Mouse (Mus musculus): ENCODE results near the gene March9. TPM values are rescaled to one million over a fixed set of nuclear protein-coding genes. Genes with fewer than 3 reads are reported as not detected.
"Not testable (repeated sequence)": the region's sequence is repeated elsewhere in the genome, so short reads cannot be mapped to it uniquely, and the experiment has no call there.

March9 gene
- polyA plus RNA-seq, 1 experiment from 2014 or later = 2.2 TPM

DNA sequence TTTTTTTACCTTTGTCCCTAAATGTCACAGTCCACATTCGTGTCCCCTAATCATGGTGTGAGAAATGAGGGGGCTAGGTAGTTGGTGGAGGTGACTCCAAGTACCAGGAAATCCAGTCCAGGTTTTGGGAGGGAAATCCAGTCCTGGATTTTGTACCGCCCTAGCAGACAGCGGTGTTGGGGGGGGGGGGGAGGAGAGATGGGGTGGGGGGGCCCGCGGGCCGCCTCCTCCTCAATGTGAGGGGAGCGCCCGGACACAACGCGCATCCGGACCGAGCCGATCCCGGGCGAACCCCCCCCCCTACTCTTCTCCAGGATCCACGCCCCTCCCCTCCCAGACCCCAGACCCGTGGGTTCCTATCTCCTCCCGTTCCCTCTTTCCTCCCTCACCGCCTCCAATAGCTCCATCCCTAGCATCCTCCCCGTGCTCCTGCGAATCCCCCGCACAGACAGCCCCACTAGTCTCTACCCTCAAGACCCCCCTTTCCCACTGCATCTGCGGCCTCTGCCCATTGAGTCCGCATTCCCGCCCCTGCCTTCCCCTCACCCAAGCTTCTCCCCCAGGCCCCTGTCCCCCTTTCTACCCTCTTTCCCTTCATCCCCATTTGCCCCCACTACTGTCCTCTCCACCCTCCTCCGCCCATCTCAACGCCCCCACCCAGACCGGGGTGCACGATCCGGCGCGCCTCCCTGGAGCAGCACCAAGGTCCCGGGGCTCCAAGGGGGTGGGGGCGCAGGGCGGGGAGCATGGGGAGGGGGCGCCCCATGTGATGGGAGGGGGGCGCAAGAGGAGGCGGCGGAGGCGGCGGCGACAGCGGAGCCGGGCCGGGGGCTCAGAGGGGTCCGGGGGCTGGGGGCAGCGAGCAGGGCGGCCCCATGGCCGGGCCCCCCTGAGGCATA lies 18.9 kb upstream of the March9 start:
- no peaks in the 10 kb centered on the region for H3K9me3 ChIP-seq
- WGBS = under 1% methylated on average over 38 of the region's 49 CpGs
- H3K36me3 ChIP-seq = no peaks in the 10 kb centered on the region
- peak; percentile 52; the same call in 1 of the 2 replicates for ATAC-seq (ENCODE audit: insufficient number of reproducible peaks, insufficient read depth, low FRiP score, low TSS enrichment)
- H3K4me3 ChIP-seq = peak overlapping the region; percentile 62
- peak overlapping the region; percentile 99 for H3K4me2 ChIP-seq (replicated peaks)
- no peak overlapping the region for H3K27ac ChIP-seq
- peaks cover 30% of the 10 kb centered on the region for H3K4me1 ChIP-seq
- peak overlapping the region; percentile 75 for H3K9ac ChIP-seq
- peaks cover 88% of the 10 kb centered on the region for H3K27me3 ChIP-seq

DNA sequence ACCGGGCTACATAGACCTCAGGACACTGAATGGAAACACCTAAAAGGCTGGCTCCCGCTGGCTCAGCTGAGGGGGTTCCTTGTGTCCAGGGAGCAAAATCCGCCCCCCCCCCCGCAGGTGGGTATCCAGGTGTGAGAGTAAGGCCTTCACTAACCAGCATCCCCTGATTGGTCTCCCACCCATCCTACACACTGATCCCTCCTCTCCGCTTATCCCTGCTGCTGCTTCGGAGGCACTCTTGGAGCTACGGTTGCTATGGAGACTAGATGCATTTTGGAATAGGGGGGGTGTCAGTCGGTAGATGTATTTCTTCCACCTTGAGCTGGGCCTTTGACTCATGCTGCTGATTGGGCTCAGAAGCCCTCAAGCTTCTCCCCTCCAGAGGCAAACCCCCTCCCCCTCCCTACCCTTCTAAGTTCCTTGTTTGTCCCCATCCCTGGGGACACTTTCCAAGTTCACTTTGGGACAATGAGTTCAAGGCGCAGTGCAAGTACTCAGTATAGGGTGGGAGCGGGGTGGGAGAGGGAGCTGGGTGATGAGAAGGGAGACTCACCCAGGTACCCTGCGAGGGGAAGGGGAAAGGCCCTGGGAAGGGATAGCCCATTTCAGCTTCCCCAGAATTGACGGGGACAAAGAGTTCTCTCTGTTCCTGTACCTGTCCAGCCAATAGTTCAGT lies 18.2 kb upstream of the March9 start:
- Histone ChIP-seq H3K27ac (no peak overlapping the region), H3K9me3 (no peaks in the 10 kb centered on the region), H3K4me3 (peak overlapping the region; percentile 62), H3K4me2 (replicated peaks) (peak overlapping the region; percentile 99), H3K36me3 (no peaks in the 10 kb centered on the region), H3K27me3 (peaks cover 80% of the 10 kb centered on the region), H3K4me1 (peaks cover 30% of the 10 kb centered on the region), H3K9ac (no peak overlapping the region; the same call in 1 of the 2 replicates)
- 1% methylated on average over 12 of the region's 12 CpGs for WGBS
- no peak for ATAC-seq (ENCODE audit: insufficient number of reproducible peaks, insufficient read depth, low FRiP score, low TSS enrichment)

DNA sequence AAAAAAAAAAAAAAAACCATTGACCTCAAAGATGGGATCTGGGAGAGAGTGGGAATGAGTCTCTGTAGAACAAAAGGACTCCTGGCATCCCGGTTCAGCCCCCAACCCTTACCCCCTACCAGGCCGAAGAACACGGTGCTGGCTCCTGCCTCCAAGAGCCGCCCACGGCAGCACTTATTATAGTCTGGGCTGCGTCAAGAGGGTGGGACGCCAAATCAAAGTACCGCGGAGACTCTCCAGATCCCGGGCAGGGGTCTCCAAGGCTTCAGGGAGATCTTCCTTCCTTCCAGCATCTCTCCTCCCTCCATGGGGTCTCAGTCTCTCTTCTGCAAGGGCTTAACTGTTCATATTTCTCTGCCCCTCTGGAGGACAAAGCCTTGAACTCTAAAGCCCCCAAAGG lies 17.5 kb upstream of the March9 start:
- ATAC-seq (ENCODE audit: insufficient number of reproducible peaks, insufficient read depth, low FRiP score, low TSS enrichment) = no peak
- Histone ChIP-seq H3K4me3 (no peak overlapping the region), H3K9ac (no peak overlapping the region), H3K36me3 (no peaks in the 10 kb centered on the region), H3K27ac (no peak overlapping the region), H3K4me2 (replicated peaks) (no peak overlapping the region), H3K9me3 (no peaks in the 10 kb centered on the region), H3K27me3 (peaks cover 74% of the 10 kb centered on the region), H3K4me1 (peaks cover 30% of the 10 kb centered on the region)
- 6% methylated on average over 10 of the region's 10 CpGs for WGBS

DNA sequence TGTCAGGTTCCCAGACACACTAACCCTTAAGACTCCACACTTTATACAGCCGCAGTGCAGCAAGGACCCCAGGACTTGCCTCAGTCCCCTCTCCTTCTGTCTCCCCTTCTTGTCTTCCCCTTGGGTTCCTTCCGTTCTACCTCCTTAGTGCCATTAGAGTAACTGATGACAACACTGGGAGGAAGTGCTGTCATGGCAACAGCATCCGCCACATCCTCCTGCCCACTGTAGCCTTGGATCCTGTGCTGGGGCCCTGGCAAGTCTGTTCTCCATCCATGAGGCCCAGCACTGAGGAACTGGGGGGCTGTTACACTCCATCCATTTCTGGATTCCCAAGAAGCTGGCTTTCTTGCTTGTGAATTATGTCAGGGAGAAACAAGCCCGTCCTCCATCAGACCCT lies 16.1 kb upstream of the March9 start:
- Histone ChIP-seq H3K27ac (no peak overlapping the region), H3K4me2 (replicated peaks) (no peak overlapping the region), H3K27me3 (peaks cover 60% of the 10 kb centered on the region), H3K36me3 (no peaks in the 10 kb centered on the region), H3K4me3 (no peak overlapping the region), H3K4me1 (peaks cover 22% of the 10 kb centered on the region), H3K9me3 (no peaks in the 10 kb centered on the region), H3K9ac (no peak overlapping the region)
- 42% methylated on average over 4 of the region's 4 CpGs for WGBS
- ATAC-seq (ENCODE audit: insufficient number of reproducible peaks, insufficient read depth, low FRiP score, low TSS enrichment) = no peak

DNA sequence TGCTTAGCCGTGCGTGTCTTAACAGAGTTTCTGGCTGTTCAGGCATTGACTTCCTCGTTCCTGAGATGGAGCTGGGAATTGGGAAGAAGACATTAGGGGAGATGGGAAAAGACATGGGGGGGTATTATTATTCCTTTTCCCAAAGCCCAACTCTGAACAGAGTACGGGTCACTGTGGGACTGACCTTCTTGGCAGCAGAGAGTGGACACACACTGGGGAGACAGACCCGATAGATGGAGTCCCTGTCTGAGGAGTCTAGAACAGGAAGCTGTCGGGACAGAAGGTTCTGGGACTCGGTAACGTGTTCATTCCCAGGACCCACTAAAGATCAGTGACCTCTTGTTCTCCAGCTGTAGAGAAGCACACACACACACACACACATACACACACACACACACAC lies 15.7 kb upstream of the March9 start:
- ATAC-seq (ENCODE audit: insufficient number of reproducible peaks, insufficient read depth, low FRiP score, low TSS enrichment) = no peak
- Histone ChIP-seq H3K36me3 (no peaks in the 10 kb centered on the region), H3K9me3 (no peaks in the 10 kb centered on the region), H3K27ac (no peak overlapping the region), H3K4me1 (peaks cover 24% of the 10 kb centered on the region; the same call in 1 of the 2 replicates), H3K27me3 (peaks cover 55% of the 10 kb centered on the region), H3K9ac (no peak overlapping the region), H3K4me3 (no peak overlapping the region), H3K4me2 (replicated peaks) (no peak overlapping the region)
- WGBS = 72% methylated on average over 8 of the region's 8 CpGs

DNA sequence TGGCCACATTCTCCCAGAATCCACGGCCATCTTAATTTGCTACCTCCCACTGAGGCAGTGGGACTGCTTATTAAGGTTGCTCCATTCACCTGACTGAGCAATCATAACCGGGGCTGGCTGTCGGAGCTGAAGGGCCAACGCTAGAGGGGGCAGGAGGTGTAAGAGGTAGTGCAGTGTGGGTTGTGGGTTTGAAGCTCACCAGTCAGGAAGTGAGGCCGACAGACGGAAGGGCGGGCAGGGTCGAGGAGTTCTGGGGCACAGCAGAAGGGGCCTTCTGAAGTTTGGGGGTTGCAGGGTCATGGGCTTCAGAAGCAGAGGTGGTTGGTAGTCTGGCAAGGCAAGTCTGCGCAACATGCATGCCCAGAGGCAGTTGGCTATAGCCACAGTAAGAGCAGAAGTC lies 15.1 kb upstream of the March9 start, which contains the start of gene Agap2:
TSS of gene Agap2 (plus strand) at position 205 of the 400 bp plus-strand sequence.
- H3K4me3 ChIP-seq = no peak within 1 kb of the TSS
- H3K27ac ChIP-seq = no peak within 1 kb of the TSS
- WGBS = 60% methylated on average over 9 of the region's 9 CpGs
- no peaks in the 10 kb centered on the region for H3K36me3 ChIP-seq
- H3K9ac ChIP-seq = no peak within 1 kb of the TSS
- ATAC-seq (ENCODE audit: insufficient number of reproducible peaks, insufficient read depth, low FRiP score, low TSS enrichment) = no peak
- peaks cover 23% of the 10 kb centered on the region; the same call in 1 of the 2 replicates for H3K4me1 ChIP-seq
- H3K9me3 ChIP-seq = no peaks in the 10 kb centered on the region
- H3K27me3 ChIP-seq = peaks cover 50% of the 10 kb centered on the region
- H3K4me2 ChIP-seq (replicated peaks) = no peak within 1 kb of the TSS

DNA sequence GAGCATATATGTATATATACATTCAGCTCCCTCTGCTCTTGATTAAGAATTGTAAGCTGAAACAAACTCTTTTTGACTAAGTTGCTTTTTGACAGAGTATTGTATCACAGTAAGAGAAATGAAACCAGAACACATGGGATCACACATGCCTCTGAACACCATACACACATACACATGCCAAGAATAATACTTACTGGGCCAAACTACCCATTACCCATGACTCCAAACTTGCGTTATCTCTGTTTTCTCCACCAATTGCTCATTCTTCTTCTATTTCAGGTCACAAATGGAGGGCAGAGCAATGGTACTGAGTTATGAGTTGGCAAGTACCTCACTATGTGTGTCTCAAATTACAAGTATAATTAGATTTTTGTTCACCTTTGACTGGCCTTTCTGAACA lies 14.0 kb upstream of the March9 start:
- Histone ChIP-seq H3K4me3 (no peak overlapping the region), H3K9me3 (no peaks in the 10 kb centered on the region), H3K4me2 (replicated peaks) (no peak overlapping the region), H3K27me3 (peaks cover 39% of the 10 kb centered on the region), H3K9ac (no peak overlapping the region), H3K4me1 (peaks cover 17% of the 10 kb centered on the region), H3K36me3 (no peaks in the 10 kb centered on the region), H3K27ac (no peak overlapping the region)
- no peak for ATAC-seq (ENCODE audit: insufficient number of reproducible peaks, insufficient read depth, low FRiP score, low TSS enrichment)
- WGBS = 92% methylated on average over 1 of the region's 1 CpGs

DNA sequence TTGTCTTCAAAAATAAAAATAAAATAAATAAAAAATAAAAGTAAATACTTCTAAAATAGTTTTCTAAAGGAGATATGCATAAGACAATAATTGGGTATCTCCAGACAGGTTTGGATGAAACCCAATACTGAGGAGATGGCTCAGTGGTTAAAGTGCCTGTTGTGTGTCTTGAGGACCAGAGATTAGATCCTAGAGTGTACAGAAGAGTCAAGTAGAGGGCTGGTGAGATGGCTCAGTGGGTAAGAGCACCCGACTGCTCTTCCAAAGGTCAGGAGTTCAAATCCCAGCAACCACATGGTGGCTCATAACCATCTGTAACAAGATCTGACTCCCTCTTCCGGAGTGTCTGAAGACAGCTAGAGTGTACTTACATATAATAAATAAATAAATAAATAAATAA lies 13.0 kb upstream of the March9 start:
- not testable (repeated sequence) for H3K9ac ChIP-seq; ATAC-seq (ENCODE audit: insufficient number of reproducible peaks, insufficient read depth, low FRiP score, low TSS enrichment); H3K9me3 ChIP-seq; H3K27ac ChIP-seq; H3K36me3 ChIP-seq; H3K4me3 ChIP-seq; H3K4me2 ChIP-seq (replicated peaks)
- 81% methylated on average over 2 of the region's 2 CpGs for WGBS
- Histone ChIP-seq H3K4me1 (peaks cover 23% of the 10 kb centered on the region), H3K27me3 (peaks cover 29% of the 10 kb centered on the region)

DNA sequence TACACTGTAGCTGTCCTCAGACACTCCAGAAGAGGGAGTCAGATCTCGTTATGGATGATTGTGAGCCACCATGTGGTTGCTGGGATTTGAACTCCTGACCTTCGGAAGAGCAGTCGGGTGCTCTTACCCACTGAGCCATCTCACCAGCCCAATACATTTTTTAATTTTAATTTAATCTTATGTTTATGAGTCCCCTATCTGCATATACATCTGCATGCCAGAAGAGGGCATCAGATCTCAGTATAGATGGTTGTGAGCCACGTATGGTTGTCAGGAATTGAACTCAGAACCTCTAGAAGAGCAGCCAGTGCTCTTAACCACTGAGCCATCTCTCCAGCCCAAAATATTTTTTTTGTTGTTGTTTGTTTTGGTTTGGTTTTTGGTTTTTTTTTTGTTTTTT lies 12.3 kb upstream of the March9 start:
- H3K4me3 ChIP-seq; H3K27ac ChIP-seq; H3K4me2 ChIP-seq (replicated peaks); ATAC-seq (ENCODE audit: insufficient number of reproducible peaks, insufficient read depth, low FRiP score, low TSS enrichment); H3K9ac ChIP-seq; H3K9me3 ChIP-seq: not testable (repeated sequence)
- Histone ChIP-seq H3K4me1 (peaks cover 23% of the 10 kb centered on the region), H3K36me3 (peaks cover 14% of the 10 kb centered on the region), H3K27me3 (peaks cover 23% of the 10 kb centered on the region)
- 87% methylated on average over 4 of the region's 4 CpGs for WGBS

DNA sequence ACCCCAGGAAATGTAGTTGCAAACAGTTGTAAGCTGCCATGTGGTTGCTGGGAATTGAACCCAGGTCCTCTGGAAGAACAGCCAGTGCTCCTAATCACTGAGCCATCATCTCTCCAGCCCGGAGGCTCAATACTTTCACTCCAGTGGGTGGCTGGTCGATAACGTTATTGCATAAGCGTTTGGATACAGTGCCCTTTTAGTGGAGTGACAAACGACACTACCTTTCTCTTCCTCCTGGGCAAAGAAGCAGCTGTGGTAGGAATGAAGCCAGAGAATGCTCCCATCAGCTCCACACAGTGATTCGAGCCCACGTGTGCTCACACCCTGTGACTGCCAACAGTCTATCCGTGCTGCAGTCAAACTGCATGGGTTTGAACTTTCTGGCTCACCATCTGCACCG lies 11.2 kb upstream of the March9 start:
- 74% methylated on average over 9 of the region's 9 CpGs for WGBS
- ATAC-seq (ENCODE audit: insufficient number of reproducible peaks, insufficient read depth, low FRiP score, low TSS enrichment) = no peak
- peak overlapping the region; percentile 71 for H3K9ac ChIP-seq
- H3K9me3 ChIP-seq = no peaks in the 10 kb centered on the region
- peak overlapping the region; percentile 80 for H3K4me2 ChIP-seq (replicated peaks)
- peaks cover 25% of the 10 kb centered on the region for H3K36me3 ChIP-seq
- peaks cover 13% of the 10 kb centered on the region for H3K27me3 ChIP-seq
- H3K4me1 ChIP-seq = peaks cover 23% of the 10 kb centered on the region
- H3K27ac ChIP-seq = no peak overlapping the region
- peak overlapping the region; percentile 68 for H3K4me3 ChIP-seq

DNA sequence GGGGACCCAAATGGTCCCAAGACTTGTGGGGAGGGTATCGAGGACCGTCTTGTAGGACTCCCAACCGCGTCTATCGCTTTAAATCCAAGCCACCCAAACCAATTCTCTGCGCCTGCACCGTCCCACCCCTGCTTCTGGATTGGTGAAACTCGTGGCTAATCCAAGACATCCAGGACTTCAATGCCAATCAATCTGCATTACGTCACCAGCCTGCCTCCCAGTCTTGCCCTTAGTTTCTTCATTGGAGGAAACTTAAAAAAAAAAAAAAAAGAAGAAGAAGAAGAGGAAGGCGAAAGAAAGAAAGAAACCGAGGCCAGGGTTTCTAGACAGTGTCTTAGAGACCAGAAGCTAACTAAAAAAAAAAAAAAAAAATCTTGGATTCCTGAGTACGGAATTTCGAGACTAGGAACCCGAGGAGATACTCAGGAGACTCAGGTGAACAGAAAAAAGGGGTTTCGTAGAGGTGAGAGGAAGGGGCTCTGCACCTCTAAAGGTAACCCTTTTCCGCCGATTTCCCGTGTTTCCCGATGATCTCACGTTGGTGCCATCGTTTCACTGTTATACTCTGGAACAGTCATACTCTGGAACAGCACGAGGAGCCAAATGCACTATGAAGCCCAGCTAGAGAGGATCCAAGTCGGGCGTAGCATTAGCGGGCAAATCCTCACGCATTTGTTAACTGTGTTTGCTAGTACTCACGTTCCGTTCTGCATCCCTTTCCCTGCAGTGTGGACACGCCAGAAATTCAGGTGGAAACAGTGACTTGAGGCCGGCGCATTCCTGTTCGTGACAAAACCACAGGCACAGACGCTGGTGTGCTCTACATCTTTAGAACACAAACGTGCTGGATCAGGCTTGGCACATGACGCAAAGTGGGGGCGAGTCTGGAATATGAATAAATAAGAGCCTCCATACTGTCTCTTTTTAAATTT lies 10.5 kb upstream of the March9 start, which contains the start of gene Tspan31:
TSS of gene Tspan31 (minus strand) at position 75 of the 932 bp plus-strand sequence.
- ATAC-seq (ENCODE audit: insufficient number of reproducible peaks, insufficient read depth, low FRiP score, low TSS enrichment) = peak; percentile 88
- peaks cover 5% of the 10 kb centered on the region; the same call in 1 of the 2 replicates for H3K27me3 ChIP-seq
- H3K4me1 ChIP-seq = peaks cover 23% of the 10 kb centered on the region
- no peaks in the 10 kb centered on the region for H3K9me3 ChIP-seq
- H3K36me3 ChIP-seq = peaks cover 32% of the 10 kb centered on the region
- H3K4me3 ChIP-seq = peak within 1 kb of the TSS; percentile 68
- H3K4me2 ChIP-seq (replicated peaks) = peak within 1 kb of the TSS; percentile 94
- 2% methylated on average over 36 of the region's 36 CpGs for WGBS
- H3K27ac ChIP-seq = peak within 1 kb of the TSS; percentile 94
- H3K9ac ChIP-seq = peak within 1 kb of the TSS; percentile 74

Measured in embryonic facial prominence, embryonic 12.5 days (tissue).